Mouse (Mus musculus): ENCODE data around the gene Cx3cl1. TPM values are rescaled to one million over a fixed set of nuclear protein-coding genes. Genes with fewer than 3 reads are reported as not detected.

Cx3cl1 gene
- total RNA-seq, 1 experiment: 5.3 TPM

GRCm38 (mm10) chr8:94773700-94774171 lies 1.9 kb downstream of the Cx3cl1 start:
- TF ChIP-seq CHD2 (IDR thresholded peaks at IDR 0.05; ENCODE audit: low read depth, low read length): no peak
- TF ChIP-seq ZC3H11A (IDR thresholded peaks at IDR 0.05; ENCODE audit: borderline replicate concordance, low read depth, low read length): no peak
- Histone ChIP-seq H3K36me3 (ENCODE audit: control insufficient read depth, insufficient read depth, low read length, poor library complexity, severe bottlenecking) (no peaks in the 10 kb centered on the region), H3K9ac (ENCODE audit: insufficient read depth, low read depth, low read length, poor library complexity, severe bottlenecking) (no peak overlapping the region), H3K4me3 (ENCODE audit: insufficient read depth in 1 of 2, low read depth in 1 of 2, low read length in 2 of 2, poor library complexity in 1 of 2, severe bottlenecking in 1 of 2) (no peak overlapping the region), H3K27ac (ENCODE audit: insufficient read depth, low read depth, low read length, poor library complexity, severe bottlenecking) (no peak overlapping the region), H3K9me3 (ENCODE audit: control insufficient read depth, insufficient read depth, low read depth, low read length) (no peaks in the 10 kb centered on the region), H3K4me1 (ENCODE audit: control insufficient read depth in 2 of 2, insufficient read depth in 2 of 2, low read length in 2 of 2, poor library complexity in 1 of 2) (peaks cover 0 to 4% of the 10 kb centered on the region in 2 experiments; a peak in 1 of 4 replicates)
- DNase-seq (ENCODE audit: low read depth, low spot score): no peak
- in situ Hi-C loops (cut with MboI; ENCODE audit: low sequenced_read_pairs in 2 of 2, unreplicated experiment in 2 of 2): no loop called here

- no peak for DNase-seq (ENCODE audit: low read depth, low spot score)
- no peak for TF ChIP-seq ZC3H11A (IDR thresholded peaks at IDR 0.05; ENCODE audit: borderline replicate concordance, low read depth, low read length)
- TF ChIP-seq HCFC1 (IDR thresholded peaks at IDR 0.05; ENCODE audit: borderline replicate concordance, insufficient read depth, low read length): no peak
- TF ChIP-seq MAFK (IDR thresholded peaks at IDR 0.05; ENCODE audit: insufficient read depth, low read depth, low read length): no peak
- H3K9me3 ChIP-seq (ENCODE audit: control insufficient read depth, insufficient read depth, low read depth, low read length): no peaks in the 10 kb centered on the region
- H3K27ac ChIP-seq (ENCODE audit: insufficient read depth, low read depth, low read length, poor library complexity, severe bottlenecking): no peak overlapping the region
- H3K4me1 ChIP-seq (ENCODE audit: control insufficient read depth in 2 of 2, insufficient read depth in 2 of 2, low read length in 2 of 2, poor library complexity in 1 of 2): peaks cover 0 to 4% of the 10 kb centered on the region in 2 experiments; a peak in 1 of 4 replicates
- no peak overlapping the region for H3K9ac ChIP-seq (ENCODE audit: insufficient read depth, low read depth, low read length, poor library complexity, severe bottlenecking)
- H3K4me3 ChIP-seq (ENCODE audit: insufficient read depth in 1 of 2, low read depth in 1 of 2, low read length in 2 of 2, poor library complexity in 1 of 2, severe bottlenecking in 1 of 2): no peak overlapping the region
- in situ Hi-C loops (cut with MboI; ENCODE audit: low sequenced_read_pairs in 2 of 2, unreplicated experiment in 2 of 2): no loop called here
- no peaks in the 10 kb centered on the region for H3K36me3 ChIP-seq (ENCODE audit: control insufficient read depth, insufficient read depth, low read length, poor library complexity, severe bottlenecking)
Observed at GRCm38 (mm10) chr8:94774601-94775000, 2.8 kb downstream of the Cx3cl1 start.

- H3K9ac ChIP-seq (ENCODE audit: insufficient read depth, low read depth, low read length, poor library complexity, severe bottlenecking): no peak overlapping the region
- in situ Hi-C loops (cut with MboI; ENCODE audit: low sequenced_read_pairs in 2 of 2, unreplicated experiment in 2 of 2): no loop called here
- no peak for TF ChIP-seq CHD2 (IDR thresholded peaks at IDR 0.05; ENCODE audit: low read depth, low read length)
- TF ChIP-seq HCFC1 (IDR thresholded peaks at IDR 0.05; ENCODE audit: borderline replicate concordance, insufficient read depth, low read length): no peak
- TF ChIP-seq ZNF384 (IDR thresholded peaks at IDR 0.05; ENCODE audit: low read depth, low read length): no peak
- no peak for TF ChIP-seq MAFK (IDR thresholded peaks at IDR 0.05; ENCODE audit: insufficient read depth, low read depth, low read length)
- TF ChIP-seq ZC3H11A (IDR thresholded peaks at IDR 0.05; ENCODE audit: borderline replicate concordance, low read depth, low read length): no peak
- H3K4me1 ChIP-seq (ENCODE audit: control insufficient read depth in 2 of 2, insufficient read depth in 2 of 2, low read length in 2 of 2, poor library complexity in 1 of 2): peaks cover 0 to 11% of the 10 kb centered on the region in 2 experiments; a peak in 1 of 4 replicates
- no peaks in the 10 kb centered on the region for H3K36me3 ChIP-seq (ENCODE audit: control insufficient read depth, insufficient read depth, low read length, poor library complexity, severe bottlenecking)
- H3K4me3 ChIP-seq (ENCODE audit: insufficient read depth in 1 of 2, low read depth in 1 of 2, low read length in 2 of 2, poor library complexity in 1 of 2, severe bottlenecking in 1 of 2): no peak overlapping the region
- H3K27ac ChIP-seq (ENCODE audit: insufficient read depth, low read depth, low read length, poor library complexity, severe bottlenecking): no peak overlapping the region
- H3K9me3 ChIP-seq (ENCODE audit: control insufficient read depth, insufficient read depth, low read depth, low read length): no peaks in the 10 kb centered on the region
- no peak for DNase-seq (ENCODE audit: low read depth, low spot score)
Observed at GRCm38 (mm10) chr8:94776346-94776745, 4.5 kb downstream of the Cx3cl1 start.

- in situ Hi-C loops (cut with MboI; ENCODE audit: low sequenced_read_pairs in 2 of 2, unreplicated experiment in 2 of 2): no loop called here
- Histone ChIP-seq H3K9me3 (ENCODE audit: control insufficient read depth, insufficient read depth, low read depth, low read length) (no peaks in the 10 kb centered on the region), H3K4me1 (ENCODE audit: control insufficient read depth in 2 of 2, insufficient read depth in 2 of 2, low read length in 2 of 2, poor library complexity in 1 of 2) (peaks cover 0 to 10% of the 10 kb centered on the region in 2 experiments; a peak in 1 of 4 replicates), H3K9ac (ENCODE audit: insufficient read depth, low read depth, low read length, poor library complexity, severe bottlenecking) (no peak overlapping the region), H3K4me3 (ENCODE audit: insufficient read depth in 1 of 2, low read depth in 1 of 2, low read length in 2 of 2, poor library complexity in 1 of 2, severe bottlenecking in 1 of 2) (no peak overlapping the region), H3K36me3 (ENCODE audit: control insufficient read depth, insufficient read depth, low read length, poor library complexity, severe bottlenecking) (no peaks in the 10 kb centered on the region), H3K27ac (ENCODE audit: insufficient read depth, low read depth, low read length, poor library complexity, severe bottlenecking) (no peak overlapping the region)
- TF ChIP-seq ZNF384 (IDR thresholded peaks at IDR 0.05; ENCODE audit: low read depth, low read length) (no peak), MAFK (IDR thresholded peaks at IDR 0.05; ENCODE audit: insufficient read depth, low read depth, low read length) (no peak), CHD2 (IDR thresholded peaks at IDR 0.05; ENCODE audit: low read depth, low read length) (no peak), HCFC1 (IDR thresholded peaks at IDR 0.05; ENCODE audit: borderline replicate concordance, insufficient read depth, low read length) (no peak), ZC3H11A (IDR thresholded peaks at IDR 0.05; ENCODE audit: borderline replicate concordance, low read depth, low read length) (no peak)
- DNase-seq (ENCODE audit: low read depth, low spot score): no peak
Observed at GRCm38 (mm10) chr8:94778036-94778435, 6.2 kb downstream of the Cx3cl1 start.

- H3K27ac ChIP-seq (ENCODE audit: insufficient read depth, low read depth, low read length, poor library complexity, severe bottlenecking): no peak overlapping the region
- DNase-seq (ENCODE audit: low read depth, low spot score): no peak
Observed at GRCm38 (mm10) chr8:94778473-94778872, 6.7 kb downstream of the Cx3cl1 start.

More at GRCm38 (mm10) chr8:94778473-94778872, 6.7 kb downstream of the Cx3cl1 start:
- in situ Hi-C loops (cut with MboI; ENCODE audit: low sequenced_read_pairs in 2 of 2, unreplicated experiment in 2 of 2): no loop called here
- Histone ChIP-seq H3K9ac (ENCODE audit: insufficient read depth, low read depth, low read length, poor library complexity, severe bottlenecking) (no peak overlapping the region), H3K4me1 (ENCODE audit: control insufficient read depth in 2 of 2, insufficient read depth in 2 of 2, low read length in 2 of 2, poor library complexity in 1 of 2) (peaks cover 0 to 10% of the 10 kb centered on the region in 2 experiments; a peak in 1 of 4 replicates), H3K4me3 (ENCODE audit: insufficient read depth in 1 of 2, low read depth in 1 of 2, low read length in 2 of 2, poor library complexity in 1 of 2, severe bottlenecking in 1 of 2) (no peak overlapping the region), H3K9me3 (ENCODE audit: control insufficient read depth, insufficient read depth, low read depth, low read length) (no peaks in the 10 kb centered on the region), H3K36me3 (ENCODE audit: control insufficient read depth, insufficient read depth, low read length, poor library complexity, severe bottlenecking) (no peaks in the 10 kb centered on the region)
- no peak for TF ChIP-seq MAFK (IDR thresholded peaks at IDR 0.05; ENCODE audit: insufficient read depth, low read depth, low read length)

Data from ES-E14 (cell line).